Mouse (Mus musculus) thymus, postnatal 14 days (tissue): Measurements from ENCODE around the gene Akr1d1.

Source experiments
- DNase-seq: peaks from one replicate; pipeline ENCODE4 v3.0.0; 2021

Gene Akr1d1

GRCm38 (mm10) chr6:37529940-37530339 lies at the start of gene Akr1d1:
Gene Akr1d1 (plus strand): TSS chr6:37530173.
- no peak for DNase-seq

DNA sequence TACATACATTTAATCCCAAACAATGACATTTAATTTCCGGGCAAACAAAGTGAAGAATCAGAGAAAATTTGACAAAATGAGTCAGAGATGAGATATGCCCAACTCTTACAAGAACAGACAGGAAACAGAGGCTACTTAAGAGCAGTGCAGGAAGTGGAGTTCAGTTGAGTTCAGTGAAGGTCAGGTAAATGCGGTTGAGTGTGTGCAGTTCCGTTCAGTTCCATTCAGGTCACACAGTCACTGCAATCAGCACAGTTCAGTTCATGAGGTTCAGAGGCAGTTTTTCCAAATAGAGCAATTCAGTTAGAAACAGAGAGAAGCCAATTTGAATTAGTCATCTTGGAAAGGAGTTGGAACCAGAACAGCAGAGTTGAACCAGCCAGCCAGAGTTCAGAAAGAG lies 48.8 kb upstream of the Akr1d1 start:
- no peak for DNase-seq

- DNase-seq, result no peak
These were observed 46.7 kb upstream of the Akr1d1 start for GRCm38 (mm10) chr6:37483262-37483661.

DNA sequence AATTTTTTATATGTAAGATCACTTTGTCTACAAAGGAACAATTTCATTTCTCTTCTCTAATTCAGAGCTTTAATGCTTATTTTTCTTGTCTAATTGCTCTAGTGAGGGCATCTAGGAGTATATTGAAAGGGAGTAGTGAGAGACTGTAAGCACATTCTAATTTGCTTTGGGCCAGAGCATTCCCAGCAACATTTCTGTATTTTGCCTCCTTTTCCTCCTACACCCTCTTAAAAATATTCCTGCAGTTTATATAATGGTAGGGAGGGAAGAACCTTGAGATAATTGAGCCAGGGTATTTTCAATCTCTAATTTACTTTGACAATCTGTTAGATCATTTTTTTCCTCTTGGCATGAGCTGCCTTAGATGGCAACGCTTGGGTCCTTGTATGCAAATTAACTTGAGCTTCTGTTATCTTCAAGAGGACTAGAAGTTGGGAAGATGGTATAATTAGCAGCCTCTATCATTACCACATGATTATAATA lies 45.3 kb upstream of the Akr1d1 start:
- DNase-seq, result no peak

DNA sequence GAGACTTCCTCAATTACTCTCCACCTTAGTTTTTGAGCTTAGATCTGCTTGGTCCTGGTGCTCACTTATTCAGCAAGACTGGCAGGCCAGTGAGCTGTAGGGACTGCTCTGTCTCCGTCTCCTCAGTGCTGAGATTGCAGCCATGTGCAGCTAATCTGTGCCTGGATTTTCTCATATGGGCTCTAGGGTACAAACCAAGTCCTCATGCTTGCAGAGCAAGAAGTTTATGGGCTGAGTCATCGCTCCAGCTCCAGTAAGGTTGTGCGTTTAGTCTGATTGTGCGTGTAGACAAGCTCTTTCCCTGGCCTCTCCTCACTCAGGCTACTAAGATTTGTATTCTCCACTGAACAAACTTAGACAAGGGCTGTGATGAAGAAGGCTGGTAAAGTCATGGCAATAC lies 43.5 kb upstream of the Akr1d1 start:
- DNase-seq, result no peak

GRCm38 (mm10) chr6:37492241-37492640 lies 37.7 kb upstream of the Akr1d1 start:
- DNase-seq, result no peak

DNA sequence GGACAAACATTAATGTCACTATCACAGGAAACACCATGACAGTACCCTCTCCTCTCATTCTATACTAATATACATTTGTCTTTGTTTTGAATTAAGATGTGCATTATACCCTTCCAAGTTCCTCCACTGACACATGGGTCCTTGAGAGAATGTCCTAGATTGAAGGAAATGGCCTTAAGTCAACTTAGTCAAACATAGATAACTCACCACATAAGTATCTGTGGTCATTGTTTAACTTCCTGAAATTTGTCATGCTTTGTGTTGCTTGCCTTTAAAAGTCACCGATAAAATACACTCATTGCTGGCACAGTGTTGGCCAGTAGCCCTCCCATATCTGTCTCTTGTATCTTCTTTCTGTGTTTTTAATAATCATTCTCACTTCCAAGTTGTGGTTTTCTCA lies 35.0 kb upstream of the Akr1d1 start:
- no peak for DNase-seq

DNA sequence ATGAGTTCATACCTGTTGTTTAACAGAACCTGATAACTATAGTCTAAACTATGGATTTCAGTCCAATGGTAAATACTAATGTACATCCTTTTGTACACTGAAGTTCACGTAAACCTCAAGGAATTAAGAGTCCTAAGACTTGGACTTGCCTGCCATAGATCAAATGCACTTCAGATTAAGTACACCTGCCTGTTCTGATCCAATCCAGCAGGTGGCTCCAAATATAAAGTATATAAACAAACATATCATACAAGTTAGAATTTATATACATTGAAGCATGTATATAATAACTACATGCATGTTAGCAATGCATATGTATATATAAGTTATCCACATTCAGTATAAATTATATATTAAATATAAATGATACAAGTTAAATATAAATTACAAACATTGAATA lies 33.1 kb upstream of the Akr1d1 start:
- DNase-seq, result no peak

DNA sequence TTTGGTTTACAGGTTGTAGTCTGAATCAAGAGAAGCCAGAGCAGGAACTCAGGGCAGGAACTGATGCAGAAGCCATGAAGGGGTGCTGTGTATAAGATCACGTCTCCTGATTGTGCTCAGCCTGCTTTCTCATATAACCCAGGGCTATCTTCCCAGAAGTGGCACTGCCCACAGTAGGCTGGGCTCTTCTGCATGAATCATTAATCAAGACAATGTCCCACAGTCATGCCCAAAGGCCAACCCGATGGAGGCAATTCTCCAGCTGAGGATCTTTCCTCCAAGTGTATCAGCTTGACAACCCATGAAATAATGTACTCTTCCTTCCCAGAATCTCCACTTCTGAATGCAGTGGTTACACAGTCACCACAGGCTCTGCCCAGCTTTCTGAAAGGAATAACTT lies 24.4 kb upstream of the Akr1d1 start:
- no peak for DNase-seq

DNA sequence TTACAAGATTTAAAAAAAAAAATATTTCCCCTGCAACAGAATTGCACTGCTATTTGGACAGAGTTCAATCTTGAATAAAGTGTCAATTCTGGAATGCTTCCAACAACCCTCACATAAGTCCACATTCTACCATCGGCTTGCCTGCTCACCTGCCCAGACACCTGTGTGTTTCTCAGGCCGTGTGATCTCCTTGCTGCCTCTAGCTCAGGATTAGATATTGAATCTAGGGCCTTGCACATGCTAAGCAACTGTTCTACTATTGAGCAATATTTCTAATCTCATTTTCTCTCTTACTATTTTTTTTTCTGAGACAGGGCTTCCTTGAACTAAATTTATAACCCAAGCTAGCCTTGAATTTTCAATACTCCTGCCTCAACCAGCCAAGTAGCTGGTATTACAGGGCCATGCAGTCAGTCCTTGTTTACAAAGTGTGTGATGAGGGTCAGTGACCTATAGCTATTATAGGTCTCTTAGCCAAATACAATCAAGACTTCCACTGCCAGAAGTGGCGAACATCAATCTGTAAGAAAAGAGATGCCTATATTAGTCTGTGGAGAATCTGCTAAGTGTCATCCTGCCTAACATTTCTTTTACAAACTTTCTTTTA lies 23.0 kb upstream of the Akr1d1 start:
- DNase-seq, result no peak

GRCm38 (mm10) chr6:37510786-37511185 lies 19.2 kb upstream of the Akr1d1 start:
- no peak for DNase-seq

- DNase-seq, result no peak
These were observed 9.2 kb upstream of the Akr1d1 start for GRCm38 (mm10) chr6:37520631-37521375.

GRCm38 (mm10) chr6:37532036-37532435 lies 2.1 kb downstream of the Akr1d1 start:
- DNase-seq, result no peak

- DNase-seq, result no peak
These were observed 6.9 kb downstream of the Akr1d1 start for GRCm38 (mm10) chr6:37536831-37537230.

DNA sequence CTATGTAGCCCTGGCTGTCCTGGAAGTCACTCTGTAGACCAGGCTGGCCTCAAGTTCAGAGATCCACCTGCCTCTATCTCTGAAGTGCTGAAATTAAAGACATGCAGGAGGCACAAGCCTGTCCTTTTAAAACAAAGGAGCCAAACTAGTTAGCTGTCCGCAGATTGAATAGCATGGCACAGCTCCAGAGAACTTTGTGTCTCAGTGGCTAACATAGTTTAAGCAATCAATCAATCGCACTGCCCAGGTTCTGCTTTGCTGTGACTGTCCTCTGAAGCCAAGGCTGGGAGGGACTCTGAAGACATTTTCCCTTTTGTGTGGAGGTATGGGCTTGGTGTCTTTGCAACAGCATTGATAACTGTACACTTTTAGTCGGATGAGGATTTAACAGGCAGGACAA lies 7.8 kb downstream of the Akr1d1 start:
- DNase-seq, result no peak

GRCm38 (mm10) chr6:37538792-37539191 lies 8.8 kb downstream of the Akr1d1 start:
- DNase-seq, result no peak

GRCm38 (mm10) chr6:37539403-37539802 lies 9.4 kb downstream of the Akr1d1 start:
- DNase-seq, result no peak

- DNase-seq, result no peak
These were observed 10.1 kb downstream of the Akr1d1 start for GRCm38 (mm10) chr6:37540113-37540512.

DNA sequence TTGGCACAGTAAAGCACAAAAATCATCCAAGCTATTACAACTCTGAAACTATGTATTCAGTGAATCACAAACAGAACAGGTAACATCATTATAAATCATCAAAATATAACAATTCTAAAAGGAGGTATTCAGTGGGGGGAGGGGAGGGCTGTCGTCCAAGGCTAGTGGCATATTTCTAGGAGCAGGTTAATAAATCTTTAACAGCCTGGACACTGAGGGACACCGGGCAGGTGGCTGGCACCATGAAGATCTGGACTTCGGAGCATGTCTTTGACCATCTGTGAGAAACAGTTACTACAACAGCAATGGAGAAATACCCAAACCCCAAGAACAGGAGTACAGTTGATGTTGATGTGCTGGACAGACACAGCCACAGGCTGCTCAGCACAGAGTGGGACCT lies 11.2 kb downstream of the Akr1d1 start:
- no peak for DNase-seq

DNA sequence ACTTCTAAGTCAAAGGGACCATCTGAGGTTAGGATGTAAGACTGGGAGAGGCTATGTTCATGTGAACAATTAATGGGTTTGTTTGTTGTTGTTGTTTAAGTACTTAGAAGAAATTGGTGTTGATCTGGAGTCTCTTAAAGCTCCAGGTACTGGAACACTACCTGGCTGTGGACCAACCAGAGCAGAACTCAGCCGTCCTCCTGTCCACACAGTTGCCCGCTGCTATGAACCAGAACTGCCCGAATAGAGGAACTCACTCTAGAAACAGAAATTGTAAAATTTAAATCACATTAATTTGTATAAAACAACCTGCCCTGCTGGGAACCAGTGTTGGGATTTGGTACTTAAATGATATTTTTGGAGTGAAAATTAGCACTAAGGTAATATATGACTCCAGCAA lies 12.2 kb downstream of the Akr1d1 start:
- no peak for DNase-seq

GRCm38 (mm10) chr6:37552760-37553159 lies 22.8 kb downstream of the Akr1d1 start:
- peak; percentile 50 for DNase-seq

- no peak for DNase-seq
These were observed 24.0 kb downstream of the Akr1d1 start for GRCm38 (mm10) chr6:37553926-37554325.

GRCm38 (mm10) chr6:37554327-37554726 lies 24.4 kb downstream of the Akr1d1 start:
- DNase-seq, result no peak

DNA sequence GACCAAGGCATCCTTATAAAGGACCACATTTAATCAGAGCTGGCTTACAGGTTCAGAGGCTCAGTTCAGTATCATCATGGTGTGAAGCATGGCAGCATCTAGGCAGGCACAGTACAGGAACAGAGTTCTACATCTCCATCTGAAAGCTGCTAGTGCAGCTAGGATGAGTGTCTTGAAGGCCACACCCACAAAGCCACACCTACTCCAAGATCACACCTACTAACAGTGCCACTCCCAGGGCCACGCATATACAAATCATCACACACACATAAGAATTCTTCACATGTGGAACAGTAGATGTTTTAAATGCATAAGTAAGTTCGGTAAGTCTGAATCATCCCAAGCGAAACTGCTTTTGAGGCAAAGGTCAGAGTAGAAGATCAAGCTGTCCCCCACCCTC lies 33.9 kb downstream of the Akr1d1 start:
- DNase-seq, result no peak

DNA sequence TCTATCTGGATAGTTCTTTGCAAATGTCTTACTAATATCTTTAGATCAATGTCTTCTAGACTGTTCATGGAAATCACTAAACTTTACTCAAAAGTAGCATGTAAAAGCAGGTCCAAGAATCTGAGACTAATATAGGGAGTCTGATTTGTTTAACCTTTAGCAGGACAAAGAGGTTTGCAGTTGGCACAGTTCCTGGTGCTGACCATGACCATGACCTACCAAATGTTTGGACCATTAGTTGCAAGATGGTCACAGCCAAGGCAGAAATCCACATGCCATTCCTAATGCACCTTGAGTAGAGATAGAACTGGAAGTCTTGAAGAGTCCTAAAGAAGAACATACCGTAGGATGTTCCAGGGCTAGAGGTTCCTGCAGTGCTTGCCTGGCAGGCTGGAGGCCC lies 37.4 kb downstream of the Akr1d1 start:
- DNase-seq, result no peak
